10 mouse cellular contexts compared by ENCODE assay signal in genomic region chr2:75470688-75471054, GRCm38 (mm10).
A peak's percentile ranks its signal among the peaks of the same experiment; 100 is the strongest.
DNase-seq lines count a peak whose midpoint lies in the region; ATAC-seq lines count a peak whose summit lies in the region.
"Had no signal": no experiment of that assay in that cellular context is flagged by ENCODE, and none has a peak within 500 bp of the region (broad histone marks: within the 10 kb centered on the region; RNA-seq: fewer than 3 reads in every experiment).

No protein-coding gene starts in this region.

- H3K4me1 ChIP-seq in intestine, embryonic 15.5 days (replicated peaks), result peaks cover 6% of the 10 kb centered on the region; the same call in 1 of the 2 replicates
- peaks cover 4% of the 10 kb centered on the region; the same call in 1 of the 2 replicates for H3K4me1 ChIP-seq in intestine, embryonic 16.5 days (ENCODE audit: control insufficient read depth, insufficient read depth, low read length)
- H3K4me1 ChIP-seq in embryonic facial prominence, embryonic 12.5 days, result peaks cover 10% of the 10 kb centered on the region
- H3K4me1 ChIP-seq in midbrain, embryonic 12.5 days, result peaks cover 11% of the 10 kb centered on the region

- no peak overlapping the region for H3K27ac ChIP-seq in intestine, embryonic 15.5 days
- H3K27ac ChIP-seq in intestine, embryonic 16.5 days (ENCODE audit: low read length), result no peak overlapping the region
- H3K27ac ChIP-seq in embryonic facial prominence, embryonic 12.5 days, result peak overlapping the region; percentile 50; the same call in 1 of the 2 replicates
- H3K27ac ChIP-seq in midbrain, embryonic 12.5 days (replicated peaks), result peak overlapping the region; percentile 80
- H3K27ac ChIP-seq: kidney, postnatal 0 days; macrophage had no signal

- H3K4me3 ChIP-seq in intestine, embryonic 15.5 days (replicated peaks), result no peak overlapping the region
- H3K4me3 ChIP-seq in intestine, embryonic 16.5 days (ENCODE audit: low read length), result no peak overlapping the region
- no peak overlapping the region for H3K4me3 ChIP-seq in embryonic facial prominence, embryonic 12.5 days
- H3K4me3 ChIP-seq in midbrain, embryonic 12.5 days, result no peak overlapping the region

- 44% methylated on average over 9 of the region's 9 CpGs for WGBS in intestine, embryonic 15.5 days
- WGBS in intestine, embryonic 16.5 days, result 43% methylated on average over 9 of the region's 9 CpGs
- WGBS in embryonic facial prominence, embryonic 12.5 days, result 52% methylated on average over 9 of the region's 9 CpGs
- WGBS in midbrain, embryonic 12.5 days, result 47% methylated on average over 9 of the region's 9 CpGs

- 0 out of 2 replicates have a peak overlapping the region, but pooled peaks have one; percentile 20 for H3K4me2 ChIP-seq in intestine, embryonic 15.5 days (replicated peaks)
- H3K4me2 ChIP-seq in intestine, embryonic 16.5 days (ENCODE audit: low read depth, low read length), result no peak overlapping the region
- H3K4me2 ChIP-seq in embryonic facial prominence, embryonic 12.5 days (replicated peaks), result 0 out of 2 replicates have a peak overlapping the region, but pooled peaks have one; percentile 13
- peak overlapping the region; percentile 25 for H3K4me2 ChIP-seq in midbrain, embryonic 12.5 days (replicated peaks)

- H3K9me3 ChIP-seq in intestine, embryonic 15.5 days, result no peaks in the 10 kb centered on the region
- no peaks in the 10 kb centered on the region for H3K9me3 ChIP-seq in intestine, embryonic 16.5 days (ENCODE audit: control insufficient read depth, low read length)
- no peaks in the 10 kb centered on the region for H3K9me3 ChIP-seq in embryonic facial prominence, embryonic 12.5 days
- H3K9me3 ChIP-seq in midbrain, embryonic 12.5 days, result no peaks in the 10 kb centered on the region

- H3K9ac ChIP-seq in intestine, embryonic 15.5 days, result no peak overlapping the region
- no peak overlapping the region for H3K9ac ChIP-seq in intestine, embryonic 16.5 days (ENCODE audit: low read depth, low read length)
- H3K9ac ChIP-seq in embryonic facial prominence, embryonic 12.5 days, result no peak overlapping the region
- peak overlapping the region; percentile 39 for H3K9ac ChIP-seq in midbrain, embryonic 12.5 days (replicated peaks)

- no peaks in the 10 kb centered on the region for H3K36me3 ChIP-seq in intestine, embryonic 15.5 days
- no peaks in the 10 kb centered on the region for H3K36me3 ChIP-seq in intestine, embryonic 16.5 days (ENCODE audit: control insufficient read depth, insufficient read depth, low read length)
- H3K36me3 ChIP-seq in embryonic facial prominence, embryonic 12.5 days, result no peaks in the 10 kb centered on the region
- no peaks in the 10 kb centered on the region for H3K36me3 ChIP-seq in midbrain, embryonic 12.5 days

- DNase-seq in ovary, adult 18-20 months (ENCODE audit: low spot score), result no peak
- DNase-seq in adrenal gland, postnatal 36 days, result no peak
- no peak for DNase-seq in urinary bladder, postnatal 14 days (ENCODE audit: low spot score)

- ATAC-seq in intestine, embryonic 15.5 days, result no peak
- no peak for ATAC-seq in intestine, embryonic 16.5 days
- ATAC-seq in embryonic facial prominence, embryonic 12.5 days (ENCODE audit: insufficient number of reproducible peaks, insufficient read depth, low FRiP score, low TSS enrichment), result no peak
- peak; percentile 60; the same call in 1 of the 2 replicates for ATAC-seq in granulocyte monocyte progenitor cell, adult 5-6 weeks (replicated peaks; ENCODE audit: poor library complexity, severe bottlenecking)
- peak; percentile 48; the same call in 1 of the 2 replicates for ATAC-seq in midbrain, embryonic 12.5 days (ENCODE audit: low FRiP score, low read depth)

- no peaks in the 10 kb centered on the region for H3K27me3 ChIP-seq in intestine, embryonic 15.5 days (replicated peaks)
- H3K27me3 ChIP-seq in intestine, embryonic 16.5 days (replicated peaks; ENCODE audit: control insufficient read depth, insufficient read depth, low read length), result no peaks in the 10 kb centered on the region
- no peaks in the 10 kb centered on the region for H3K27me3 ChIP-seq in embryonic facial prominence, embryonic 12.5 days
- no peaks in the 10 kb centered on the region for H3K27me3 ChIP-seq in midbrain, embryonic 12.5 days

Comparison
In these comparisons a context has a peak if more than half of its experiments do, and no peak if none do; other contexts are left out.
1. ATAC-seq: peak in granulocyte monocyte progenitor cell, adult 5-6 weeks (single experiment) and midbrain, embryonic 12.5 days (single experiment); none in intestine, embryonic 15.5 days (single experiment), intestine, embryonic 16.5 days (single experiment) and embryonic facial prominence, embryonic 12.5 days (single experiment).
2. H3K27ac ChIP-seq: peak in embryonic facial prominence, embryonic 12.5 days (single experiment) and midbrain, embryonic 12.5 days (single experiment); none in intestine, embryonic 15.5 days (single experiment) and intestine, embryonic 16.5 days (single experiment).